Mouse (Mus musculus): ENCODE measurements at regions not wholly inside any gene's neighbourhood (a gene's known extent, or its start where the extent isn't known, plus 50 kb on each side); places are given as distances from the start of the nearest gene placed in this dataset.

- DNase-seq (ENCODE audit: low spot score in 2 of 2) = no peak
Measured at GRCm38 (mm10) chr7:69844631-69845324, 521.8 kb downstream of the Nr2f2 start.

- no peak for DNase-seq (ENCODE audit: low spot score in 2 of 2)
Measured at GRCm38 (mm10) chr7:69837379-69837778, 529.2 kb downstream of the Nr2f2 start.

DNA sequence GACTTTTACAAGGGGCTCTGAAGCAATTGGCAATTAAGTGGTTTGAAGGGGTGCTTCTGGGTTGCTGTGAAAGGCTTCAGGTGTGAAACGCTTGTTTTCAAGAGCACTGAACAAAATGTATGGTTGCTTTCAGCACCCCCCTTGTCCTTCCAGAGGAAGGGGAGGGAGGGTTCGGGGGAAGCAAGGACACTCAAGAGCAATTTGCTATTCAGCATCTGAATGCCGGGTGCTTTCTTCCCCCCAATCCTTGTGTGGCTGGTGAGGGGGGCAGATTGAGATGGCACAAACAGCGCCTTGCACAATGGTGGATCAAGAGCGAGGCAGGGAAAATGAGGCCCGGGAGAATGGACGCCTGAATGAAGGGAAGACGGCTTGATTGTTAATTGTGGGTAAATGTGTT, 539.3 kb downstream of the Nr2f2 start:
- DNase-seq (ENCODE audit: low spot score in 2 of 2) = no peak

DNA sequence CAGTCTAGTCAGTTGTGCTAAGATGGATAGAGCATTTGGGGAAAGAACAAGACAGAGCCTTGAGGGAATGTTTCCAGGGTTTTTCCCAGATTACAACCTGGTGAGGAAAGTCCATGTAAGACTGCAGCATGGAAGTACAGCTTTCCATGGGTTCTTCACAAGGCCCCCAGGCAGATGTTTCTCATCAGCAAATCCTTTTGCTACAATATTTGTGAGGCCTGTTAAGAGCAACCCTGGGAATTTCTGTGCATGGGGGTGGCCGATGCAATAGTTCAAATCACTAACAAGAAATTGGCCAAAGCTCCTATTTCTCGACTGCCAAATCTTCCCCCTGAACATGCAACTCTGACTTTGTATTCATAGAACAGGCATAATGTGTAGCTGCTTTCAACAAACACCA, 546.0 kb downstream of the Nr2f2 start:
- DNase-seq (ENCODE audit: low spot score in 2 of 2) = no peak

GRCm38 (mm10) chr7:69812301-69812700, 554.2 kb downstream of the Nr2f2 start:
- no peak for DNase-seq (ENCODE audit: low spot score in 2 of 2)

GRCm38 (mm10) chr7:69810873-69811272, 555.7 kb downstream of the Nr2f2 start:
- no peak for DNase-seq (ENCODE audit: low spot score in 2 of 2)

GRCm38 (mm10) chr7:69807220-69807619, 559.3 kb downstream of the Nr2f2 start:
- no peak for DNase-seq (ENCODE audit: low spot score in 2 of 2)

GRCm38 (mm10) chr7:69770980-69771348, 595.6 kb downstream of the Nr2f2 start:
- DNase-seq (ENCODE audit: low spot score in 2 of 2) = no peak

GRCm38 (mm10) chr7:69770313-69770979, 596.1 kb downstream of the Nr2f2 start:
- DNase-seq (ENCODE audit: low spot score in 2 of 2) = no peak

- DNase-seq (ENCODE audit: low spot score in 2 of 2) = no peak
Measured at GRCm38 (mm10) chr7:69766451-69766850, 600.1 kb downstream of the Nr2f2 start.

DNA sequence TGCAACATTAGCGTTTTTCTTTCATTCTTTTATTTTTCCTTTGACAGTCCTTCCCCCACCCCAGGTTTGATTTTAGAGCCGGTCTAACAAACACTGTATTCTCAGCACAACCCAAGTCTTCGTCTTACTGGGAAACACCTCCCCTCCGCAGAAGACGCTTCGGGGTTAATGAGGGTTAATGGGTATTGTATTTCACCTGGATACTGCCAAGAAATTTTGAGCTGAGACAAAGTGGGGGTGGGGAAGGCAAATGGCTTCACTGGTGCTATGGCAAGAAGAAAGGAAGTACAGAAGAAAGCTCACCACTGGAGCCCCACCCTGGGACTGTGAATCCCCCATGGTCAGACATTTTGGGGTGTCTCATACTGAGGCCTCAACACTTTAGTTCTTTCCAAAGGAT, 626.0 kb downstream of the Nr2f2 start:
- DNase-seq (ENCODE audit: low spot score in 2 of 2) = no peak

DNA sequence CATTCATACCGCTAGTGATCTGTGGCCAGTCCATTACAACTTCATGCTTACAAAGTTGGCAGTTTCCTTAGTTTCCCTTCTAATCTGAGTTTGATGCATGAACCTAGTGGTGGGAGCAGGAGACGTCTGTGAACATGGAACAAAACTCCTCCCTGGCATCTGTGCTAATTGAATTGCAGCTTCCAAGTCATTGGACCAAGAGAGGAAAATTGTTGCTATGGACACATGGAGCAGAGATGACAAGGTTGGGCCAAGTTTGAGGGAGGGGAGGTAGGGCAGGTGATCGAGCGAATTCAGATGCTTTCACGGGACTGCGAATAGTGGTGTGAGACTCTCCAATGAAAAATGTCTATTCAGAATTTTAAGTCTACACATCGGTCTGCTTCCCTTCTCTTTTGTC, 627.5 kb downstream of the Nr2f2 start:
- no peak for DNase-seq (ENCODE audit: low spot score in 2 of 2)

GRCm38 (mm10) chr7:69715081-69715480, 651.5 kb downstream of the Nr2f2 start:
- DNase-seq (ENCODE audit: low spot score in 2 of 2) = no peak

DNA sequence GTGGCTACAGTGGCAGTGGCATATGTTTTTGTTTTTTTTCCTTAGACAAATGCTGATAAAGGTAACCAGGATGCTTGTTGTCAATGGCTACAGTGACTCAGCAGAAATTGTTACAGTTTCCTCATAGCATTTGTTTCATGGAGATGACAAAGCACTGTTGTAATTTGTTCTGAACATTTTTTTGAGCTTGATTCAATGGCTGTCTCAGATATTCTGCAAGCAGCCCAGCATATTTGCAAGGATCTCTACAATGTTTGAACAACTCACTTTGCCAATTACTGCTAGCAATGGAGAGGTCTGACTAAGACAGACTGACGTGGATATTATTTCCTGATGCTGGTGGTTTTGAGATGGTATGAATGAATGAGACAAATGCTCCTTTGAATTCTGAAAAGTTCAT, 696.3 kb downstream of the Nr2f2 start:
- no peak for DNase-seq (ENCODE audit: low spot score in 2 of 2)

GRCm38 (mm10) chr7:69655583-69655982, 711.0 kb downstream of the Nr2f2 start:
- DNase-seq (ENCODE audit: low spot score in 2 of 2) = no peak

DNA sequence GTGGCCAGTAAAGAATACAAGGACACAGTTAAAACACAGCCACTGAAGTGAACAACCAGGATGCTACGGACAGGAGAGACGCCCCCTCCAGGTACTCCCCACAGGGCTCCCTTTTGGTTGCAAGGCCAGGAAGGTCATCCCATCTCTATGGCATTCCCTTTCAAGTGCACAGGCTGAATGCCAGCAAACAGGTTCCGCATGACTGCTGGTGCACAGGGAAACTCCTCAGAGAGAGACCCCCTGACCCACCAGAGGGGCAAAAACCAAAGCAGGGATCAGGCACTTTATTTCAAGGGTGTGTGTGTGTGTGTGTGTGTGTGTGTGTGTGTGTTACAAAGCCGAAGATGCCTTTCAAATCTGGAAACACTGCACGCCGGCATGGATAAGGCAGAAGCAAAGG, 721.1 kb downstream of the Nr2f2 start:
- no peak for DNase-seq (ENCODE audit: low spot score in 2 of 2)

DNA sequence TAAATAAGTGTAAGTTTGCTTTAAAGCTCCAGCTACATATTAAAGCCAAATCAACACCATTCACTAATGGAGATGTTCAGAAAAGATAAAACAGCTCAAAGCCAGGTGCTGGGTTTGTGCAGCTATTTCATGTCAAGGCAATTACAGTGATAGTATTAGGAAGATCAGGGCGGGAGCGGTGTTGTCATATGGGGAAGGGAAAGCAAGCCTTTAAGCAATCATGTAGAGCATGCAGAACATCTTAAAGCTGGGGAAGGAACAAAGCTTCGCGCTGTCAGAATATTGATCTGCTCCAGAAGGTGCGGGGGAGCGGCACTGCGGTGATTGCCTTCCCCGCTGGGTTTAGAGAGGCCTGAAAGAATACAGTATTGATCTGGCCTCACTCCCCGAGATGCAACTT, 724.9 kb downstream of the Nr2f2 start:
- DNase-seq (ENCODE audit: low spot score in 2 of 2) = no peak

GRCm38 (mm10) chr7:69599866-69600265, 766.7 kb downstream of the Nr2f2 start:
- no peak for DNase-seq (ENCODE audit: low spot score in 2 of 2)

DNA sequence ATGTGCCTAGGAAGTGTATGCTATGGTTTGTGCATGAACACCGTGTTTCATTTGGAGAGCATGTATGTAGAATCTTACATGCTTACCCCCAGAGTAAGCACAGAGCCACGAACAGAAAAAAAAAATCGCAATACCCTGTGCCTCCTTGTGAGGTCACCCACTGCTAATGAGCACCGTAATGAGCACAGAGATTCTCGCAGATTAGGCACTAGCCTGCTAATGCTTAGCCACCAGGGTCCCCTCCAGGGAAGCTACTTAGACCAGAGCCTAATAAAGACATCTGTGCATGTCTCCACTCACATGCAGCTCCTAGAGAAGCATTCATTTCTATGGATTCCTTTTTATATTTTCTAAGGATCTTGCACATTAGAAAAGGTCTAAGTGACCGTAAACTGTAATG, 780.8 kb downstream of the Nr2f2 start:
- no peak for DNase-seq (ENCODE audit: low spot score in 2 of 2)

- no peak for DNase-seq (ENCODE audit: low spot score in 2 of 2)
Measured at GRCm38 (mm10) chr7:69585131-69585530, 781.4 kb downstream of the Nr2f2 start.

DNA sequence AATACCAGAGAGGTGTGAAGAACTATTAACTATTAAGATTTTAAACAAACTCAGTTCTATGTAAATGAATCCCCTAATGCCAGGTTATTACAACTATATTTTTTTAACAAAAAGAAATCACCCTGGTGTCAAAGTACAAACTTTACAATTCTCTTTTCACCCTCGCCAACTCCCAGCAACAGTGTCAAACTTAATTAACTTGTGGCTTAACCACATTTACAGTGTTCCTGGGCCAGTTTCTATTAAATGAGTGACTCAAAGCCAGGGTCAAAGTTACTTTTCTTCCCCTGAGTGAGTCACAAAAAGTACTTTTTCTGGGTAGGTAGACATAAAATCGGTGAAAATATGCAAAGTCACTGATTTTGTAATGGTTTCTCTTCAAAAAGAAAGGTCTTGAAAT, 782.0 kb downstream of the Nr2f2 start:
- no peak for DNase-seq (ENCODE audit: low spot score in 2 of 2)

DNA sequence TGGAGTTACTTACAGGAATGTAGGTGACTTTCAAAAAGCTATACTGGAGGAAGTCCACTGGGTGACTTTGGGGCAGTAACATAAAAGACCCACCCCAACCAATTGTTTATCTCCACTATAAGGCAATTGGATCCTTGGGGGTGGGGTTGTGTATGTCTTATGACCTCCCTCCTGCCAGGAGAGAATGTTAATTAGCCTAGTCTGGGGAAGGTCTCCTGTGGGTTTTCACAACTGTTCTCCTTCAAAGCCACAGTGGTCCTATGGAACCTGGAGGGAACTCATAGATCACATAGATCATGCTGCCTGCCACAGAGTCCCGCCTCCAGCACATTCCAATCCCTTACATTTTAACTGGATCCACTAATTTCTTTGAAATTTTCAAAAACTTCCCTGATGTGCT, 782.6 kb downstream of the Nr2f2 start:
- DNase-seq (ENCODE audit: low spot score in 2 of 2) = no peak

- no peak for DNase-seq (ENCODE audit: low spot score in 2 of 2)
Measured at GRCm38 (mm10) chr7:69581668-69582067, 784.9 kb downstream of the Nr2f2 start.
